Mouse (Mus musculus) T-helper 2 cell (primary cell): ENCODE data around the gene Tmem8b.

Experiments used
- in situ Hi-C: fragments of 300-600 bp; cut with MboI, MseI; formaldehyde crosslinking; loops from one replicate; pipeline ENCODE4 v1.15.1; 2025; ENCODE audit warnings: high pct_unique_total_duplicates

Tmem8b gene

DNA sequence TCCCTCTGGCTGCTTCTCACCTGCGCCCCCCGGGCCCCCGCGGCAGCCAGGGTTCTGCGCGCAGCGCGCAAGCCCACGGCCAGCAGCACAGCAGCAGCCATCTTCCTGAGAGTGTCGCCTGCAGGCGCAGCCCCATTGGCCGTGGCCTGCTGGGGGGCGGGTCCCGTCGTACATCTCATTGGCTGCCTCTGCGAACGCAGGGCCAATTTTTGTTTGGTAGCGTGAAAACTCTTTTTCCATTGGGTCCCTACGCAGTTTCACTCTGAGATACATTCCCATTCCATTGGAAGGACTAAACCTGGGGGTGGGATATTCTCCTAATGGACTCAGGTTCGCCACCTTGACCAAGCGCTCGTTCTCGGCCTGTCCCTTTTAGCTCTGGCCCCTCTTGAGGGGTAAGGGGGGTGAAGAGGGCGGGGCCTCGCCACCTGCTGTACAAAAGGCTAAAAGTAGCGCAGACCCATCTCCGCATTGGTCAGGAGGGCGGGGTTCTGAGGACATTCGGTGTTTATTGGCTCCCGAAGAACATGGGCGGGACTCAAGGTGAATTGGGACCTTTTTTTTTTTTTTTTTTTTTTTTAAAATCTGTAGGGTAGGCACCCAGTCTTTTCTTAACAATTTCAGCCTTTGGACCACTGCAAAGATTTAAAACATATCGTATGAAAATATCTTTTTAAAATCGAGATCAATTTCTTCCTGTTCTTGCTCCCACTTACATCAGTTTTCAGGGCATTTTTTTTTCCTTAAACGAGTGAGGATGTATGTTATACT, 12.2 kb upstream of the Tmem8b start, which contains the start of gene Hint2:
TSS of gene Hint2 (minus strand) at position 128 of the 771 bp plus-strand sequence.
- in situ Hi-C loops, result loop anchor here (5.0 kb wide), 1 partner anchor 79 kb away; the partner anchor contains the start of genes Gba2 and Rgp1

- in situ Hi-C loops, result loop anchor here (5.0 kb wide), 1 partner anchor 80 kb away; the partner anchor contains the start of genes Gba2 and Rgp1
Measured at GRCm38 (mm10) chr4:43657146-43657545, 11.6 kb upstream of the Tmem8b start.

- in situ Hi-C loops, result no loop called here
Measured at GRCm38 (mm10) chr4:43666412-43666811, 2.4 kb upstream of the Tmem8b start.

GRCm38 (mm10) chr4:43669428-43669794, 640 bp downstream of the Tmem8b start:
- in situ Hi-C loops, result no loop called here

DNA sequence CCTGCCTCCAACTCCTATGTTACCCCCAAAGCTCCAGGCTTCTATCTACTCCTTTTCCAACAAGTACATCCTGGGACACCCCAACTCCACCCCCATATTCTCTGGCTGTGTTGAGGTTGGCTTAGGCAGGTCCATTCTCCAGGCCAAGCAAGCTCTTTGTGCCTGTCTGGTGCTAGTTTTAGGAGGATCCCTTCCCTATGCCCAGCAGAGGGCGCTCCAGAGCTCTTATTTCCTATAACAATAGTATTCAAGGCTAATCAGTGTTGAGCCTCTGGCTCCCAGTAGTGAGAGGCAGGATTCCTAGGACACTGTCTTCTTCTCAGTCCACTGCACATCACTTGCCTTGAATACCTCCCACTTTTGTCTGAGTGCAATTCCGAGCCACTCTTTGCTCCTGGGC, 3.3 kb downstream of the Tmem8b start:
- in situ Hi-C loops, result no loop called here

- in situ Hi-C loops, result no loop called here
Measured at GRCm38 (mm10) chr4:43673703-43674102, 4.9 kb downstream of the Tmem8b start.

- in situ Hi-C loops, result no loop called here
Measured at GRCm38 (mm10) chr4:43674974-43675373, 6.2 kb downstream of the Tmem8b start.

- in situ Hi-C loops, result no loop called here
Measured at GRCm38 (mm10) chr4:43675608-43676007, 6.8 kb downstream of the Tmem8b start.

DNA sequence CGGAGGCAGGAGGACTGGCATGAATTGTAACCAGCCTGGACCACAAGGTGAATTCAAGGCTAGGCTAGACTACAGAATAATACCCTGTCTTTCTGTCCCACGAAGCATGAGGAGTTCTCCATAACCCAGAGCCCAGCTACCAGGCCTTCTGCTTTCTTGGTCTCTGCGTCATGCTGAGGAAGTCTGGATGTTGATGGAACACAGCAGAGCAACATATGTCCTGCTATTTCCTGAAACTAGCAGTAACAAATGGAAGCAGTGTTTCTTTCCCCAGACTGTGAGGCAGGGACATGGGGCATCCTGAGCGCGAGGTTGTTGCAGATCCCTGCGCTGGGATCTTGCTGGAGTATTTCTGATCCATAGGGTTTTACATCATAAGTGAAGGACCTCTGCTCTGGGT, 9.8 kb downstream of the Tmem8b start:
- in situ Hi-C loops, result no loop called here

GRCm38 (mm10) chr4:43679416-43680043, 10.8 kb downstream of the Tmem8b start:
- in situ Hi-C loops, result no loop called here

DNA sequence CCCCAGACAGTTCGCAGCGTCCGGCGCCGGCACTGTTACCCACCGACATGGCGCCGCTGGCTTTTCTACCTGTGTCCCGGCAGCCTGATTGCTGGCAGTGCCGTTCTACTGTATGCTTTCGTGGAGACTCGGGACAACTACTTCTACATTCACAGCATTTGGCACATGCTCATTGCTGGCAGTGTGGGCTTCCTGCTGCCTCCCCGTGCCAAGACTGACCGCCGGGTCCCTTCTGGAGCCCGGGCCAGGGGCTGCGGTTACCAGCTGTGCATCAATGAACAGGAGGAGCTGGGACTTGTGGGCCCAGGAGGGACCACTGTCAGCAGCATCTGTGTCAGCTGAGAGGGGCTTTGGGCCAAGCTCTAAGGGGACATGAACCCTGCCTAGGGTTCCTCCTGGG, 21.2 kb downstream of the Tmem8b start:
- in situ Hi-C loops, result no loop called here

DNA sequence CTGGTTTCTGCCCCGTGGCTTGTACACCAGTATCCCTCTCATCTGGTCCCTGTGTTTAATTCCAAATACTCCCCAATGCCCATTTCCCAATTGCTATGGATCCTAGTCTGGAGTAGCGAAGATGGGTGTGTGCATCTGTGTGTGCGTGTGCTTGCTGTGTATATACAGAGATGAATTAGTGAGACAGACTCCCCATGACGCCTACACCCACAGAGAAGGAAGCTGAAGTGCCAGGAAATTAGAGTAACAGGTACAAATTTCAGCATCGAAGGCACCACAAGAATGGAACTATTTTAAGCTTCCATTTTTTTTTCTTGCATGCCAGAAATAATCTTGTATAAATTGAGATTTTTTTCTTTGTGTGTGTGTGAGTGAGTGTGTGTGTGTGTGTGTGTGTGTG, 22.3 kb downstream of the Tmem8b start:
- in situ Hi-C loops, result no loop called here

GRCm38 (mm10) chr4:43693806-43694241, 25.1 kb downstream of the Tmem8b start:
- in situ Hi-C loops, result no loop called here

DNA sequence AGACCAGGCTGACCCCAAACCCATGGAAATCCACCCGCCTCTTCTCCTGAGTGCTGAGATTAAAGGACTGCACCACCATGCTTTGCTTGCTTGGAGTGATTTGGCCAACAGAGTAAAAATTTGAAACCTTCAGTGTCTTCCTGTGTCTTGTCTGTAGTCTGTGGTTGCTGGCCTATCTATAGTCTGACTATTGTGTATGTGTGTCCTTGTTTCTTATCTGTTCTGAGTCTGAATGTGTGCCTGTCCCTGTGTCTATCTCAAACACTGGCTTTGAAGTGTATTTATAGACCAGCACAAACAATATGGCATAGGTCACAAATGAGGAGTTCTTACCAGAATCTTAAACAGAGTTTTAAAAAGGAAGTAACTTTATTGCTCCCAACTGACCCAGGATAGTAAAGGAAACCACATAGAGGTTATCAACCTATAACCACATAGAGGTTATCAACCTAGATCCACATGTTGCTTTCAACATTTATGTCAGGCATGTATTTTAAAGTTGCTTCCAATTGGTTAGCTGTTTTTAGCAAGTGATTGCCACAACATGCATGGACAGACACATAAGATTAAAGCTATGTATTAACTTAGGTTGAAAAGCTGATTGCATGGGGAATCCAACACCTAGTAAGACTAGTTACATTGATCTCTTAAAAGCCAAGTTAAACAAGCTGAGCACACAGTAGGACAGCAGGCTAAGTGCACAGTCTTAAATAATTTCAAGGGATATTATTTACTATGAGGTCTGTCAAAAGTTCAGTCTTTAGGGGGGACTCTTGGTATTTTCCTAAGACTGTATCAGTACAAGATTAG, 25.9 kb downstream of the Tmem8b start:
- in situ Hi-C loops, result no loop called here

- in situ Hi-C loops, result no loop called here
Measured at GRCm38 (mm10) chr4:43695249-43695671, 26.5 kb downstream of the Tmem8b start.

DNA sequence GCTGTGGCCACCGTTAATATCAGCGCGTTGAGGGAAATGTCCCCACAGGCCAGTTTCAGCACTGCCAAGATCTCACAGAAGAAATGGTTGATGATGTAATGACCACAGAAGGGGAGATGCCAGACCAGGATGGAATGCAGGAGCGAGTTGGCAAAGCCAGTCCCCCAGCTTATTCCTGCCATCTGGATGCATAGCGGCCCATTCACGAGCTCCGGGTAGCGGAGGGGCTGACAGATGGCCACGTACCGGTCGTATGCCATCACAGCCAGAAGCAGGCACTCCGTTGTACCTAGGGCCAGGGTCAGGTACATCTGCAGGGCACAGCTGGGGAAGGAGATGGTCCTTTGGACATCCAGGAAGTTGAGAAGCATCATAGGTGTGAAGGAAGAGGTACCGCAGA, 27.8 kb downstream of the Tmem8b start:
- in situ Hi-C loops, result no loop called here

DNA sequence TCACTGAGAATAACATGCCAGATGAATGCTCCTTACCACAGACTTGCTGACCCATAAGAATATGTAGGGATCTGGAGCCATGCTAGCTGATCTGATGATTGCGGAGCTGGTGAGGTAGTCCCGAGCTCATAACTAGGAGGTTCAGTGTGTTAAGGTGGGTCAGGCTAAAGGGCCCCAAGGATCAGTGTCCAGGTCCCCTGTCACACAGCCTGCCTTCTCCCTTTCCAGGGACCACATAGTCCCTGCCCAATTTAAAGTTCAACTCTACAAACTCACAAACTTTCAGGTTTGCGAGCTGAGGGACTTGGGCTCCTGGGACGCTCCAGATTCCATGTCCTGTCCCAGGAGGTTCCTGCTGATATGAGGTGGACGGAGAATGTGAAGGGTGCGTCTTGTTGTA, 31.9 kb downstream of the Tmem8b start, which contains the start of gene Olfr70:
TSS of gene Olfr70 (minus strand) at position 101 of the 400 bp plus-strand sequence.
- in situ Hi-C loops, result no loop called here

- in situ Hi-C loops, result no loop called here
Measured at GRCm38 (mm10) chr4:43703439-43703838, 34.7 kb downstream of the Tmem8b start.

- in situ Hi-C loops, result no loop called here
Measured at GRCm38 (mm10) chr4:43703851-43704250, 35.1 kb downstream of the Tmem8b start.

- in situ Hi-C loops, result loop anchor here (5.0 kb wide), 1 partner anchor 74 kb away; the partner anchor contains the start of gene Npr2
Measured at GRCm38 (mm10) chr4:43705991-43706390, 37.2 kb downstream of the Tmem8b start.

DNA sequence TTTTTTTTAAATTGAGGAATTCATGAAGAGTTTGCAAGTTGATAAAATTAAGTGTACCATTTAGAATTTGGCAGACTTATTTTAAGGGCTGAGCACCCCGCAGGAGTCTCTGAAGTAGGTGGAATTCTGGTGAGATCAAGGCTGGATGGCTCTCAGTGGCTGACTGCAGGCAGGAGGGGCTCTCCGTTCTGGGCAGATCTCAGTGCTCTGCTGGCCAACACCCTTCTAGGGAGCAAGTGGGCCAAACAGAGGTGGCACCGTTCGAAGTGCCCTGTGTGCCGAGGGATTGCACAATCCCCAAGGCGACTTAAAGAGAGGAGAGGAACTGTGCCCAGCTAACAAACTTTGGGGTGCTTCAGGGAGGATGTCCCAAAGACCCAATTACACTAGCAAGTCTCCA, 41.1 kb downstream of the Tmem8b start, which contains the start of gene Olfr71:
TSS of gene Olfr71 (minus strand) at position 387 of the 400 bp plus-strand sequence.
- in situ Hi-C loops, result loop anchor here (5.0 kb wide), 1 partner anchor 78 kb away; the partner anchor contains the start of gene Npr2

- in situ Hi-C loops, result no loop called here
Measured at GRCm38 (mm10) chr4:43711821-43712220, 43.0 kb downstream of the Tmem8b start.
